Mouse (Mus musculus) spleen, adult 12 weeks (tissue): Measurements from ENCODE around the gene Sgce.
"Not testable (repeated sequence)": the region's sequence is repeated elsewhere in the genome, so short reads cannot be mapped to it uniquely, and the experiment has no call there.

ENCODE experiments used
- DNase-seq: peaks from one replicate; pipeline ENCODE4 v3.0.0; 2022; ENCODE audit warnings: low spot score

Sgce gene

GRCm38 (mm10) chr6:4722739-4723138 lies 24.3 kb downstream of the Sgce start:
- no peak for DNase-seq

GRCm38 (mm10) chr6:4722142-4722541 lies 24.9 kb downstream of the Sgce start:
- no peak for DNase-seq

- no peak for DNase-seq
Observed at GRCm38 (mm10) chr6:4717344-4717743, 29.7 kb downstream of the Sgce start.

GRCm38 (mm10) chr6:4716171-4716570 lies 30.8 kb downstream of the Sgce start:
- DNase-seq: no peak

GRCm38 (mm10) chr6:4708971-4709370 lies 38.0 kb downstream of the Sgce start:
- DNase-seq: no peak

GRCm38 (mm10) chr6:4706415-4706814 lies 40.6 kb downstream of the Sgce start:
- DNase-seq: no peak

- no peak for DNase-seq
Observed at GRCm38 (mm10) chr6:4703908-4704307, 43.1 kb downstream of the Sgce start.

- no peak for DNase-seq
Observed at GRCm38 (mm10) chr6:4701641-4702040, 45.4 kb downstream of the Sgce start.

- DNase-seq: no peak
Observed at GRCm38 (mm10) chr6:4695778-4696177, 51.2 kb downstream of the Sgce start.

GRCm38 (mm10) chr6:4694672-4695231 lies 52.3 kb downstream of the Sgce start:
- DNase-seq: no peak

- DNase-seq: no peak
Observed at GRCm38 (mm10) chr6:4693544-4693943, 53.5 kb downstream of the Sgce start.

GRCm38 (mm10) chr6:4690438-4690837 lies 56.6 kb downstream of the Sgce start:
- no peak for DNase-seq

- no peak for DNase-seq
Observed at GRCm38 (mm10) chr6:4684706-4685340, 62.2 kb downstream of the Sgce start.

GRCm38 (mm10) chr6:4680576-4680975 lies 66.4 kb downstream of the Sgce start:
- DNase-seq: no peak

GRCm38 (mm10) chr6:4679981-4680380 lies 67.0 kb downstream of the Sgce start:
- DNase-seq: no peak

- no peak for DNase-seq
Observed at GRCm38 (mm10) chr6:4677356-4677761, 69.6 kb downstream of the Sgce start.

GRCm38 (mm10) chr6:4665154-4665553 lies 81.9 kb downstream of the Sgce start:
- DNase-seq: no peak

- no peak for DNase-seq
Observed at GRCm38 (mm10) chr6:4664313-4664712, 82.7 kb downstream of the Sgce start.

- no peak for DNase-seq
Observed at GRCm38 (mm10) chr6:4663516-4663915, 83.5 kb downstream of the Sgce start.

GRCm38 (mm10) chr6:4658861-4659260 lies 88.1 kb downstream of the Sgce start:
- DNase-seq: no peak

GRCm38 (mm10) chr6:4655924-4656323 lies 91.1 kb downstream of the Sgce start:
- DNase-seq: no peak

GRCm38 (mm10) chr6:4655466-4655865 lies 91.5 kb downstream of the Sgce start:
- no peak for DNase-seq

GRCm38 (mm10) chr6:4653741-4654140 lies 93.3 kb downstream of the Sgce start:
- not testable (repeated sequence) for DNase-seq

GRCm38 (mm10) chr6:4652596-4653134 lies 94.3 kb downstream of the Sgce start:
- DNase-seq: no peak
